Mouse (Mus musculus) testis, postnatal 14 days (tissue): ENCODE measurements at regions not wholly inside any gene's neighbourhood (a gene's known extent, or its start where the extent isn't known, plus 50 kb on each side); places are given as distances from the start of the nearest gene placed in this dataset.

ENCODE experiments used
- DNase-seq: peaks from one replicate; pipeline ENCODE4 v3.0.0; 2021; ENCODE audit warnings: low spot score

GRCm38 (mm10) chr13:85430821-85431220, 141.9 kb upstream of the Rasa1 start:
- no peak for DNase-seq

- DNase-seq: no peak
Observed at GRCm38 (mm10) chr13:85430040-85430439, 141.1 kb upstream of the Rasa1 start.

- DNase-seq: no peak
Observed at GRCm38 (mm10) chr13:85418671-85419070, 129.7 kb upstream of the Rasa1 start.

- DNase-seq: no peak
Observed at GRCm38 (mm10) chr13:85414951-85415350, 126.0 kb upstream of the Rasa1 start.

- DNase-seq: no peak
Observed at GRCm38 (mm10) chr13:85411327-85411726, 122.4 kb upstream of the Rasa1 start.

- no peak for DNase-seq
Observed at GRCm38 (mm10) chr13:85398834-85399233, 109.9 kb upstream of the Rasa1 start.

- DNase-seq: no peak
Observed at GRCm38 (mm10) chr13:85376338-85376998, 87.5 kb upstream of the Rasa1 start.

GRCm38 (mm10) chr13:85359621-85360020, 70.7 kb upstream of the Rasa1 start:
- no peak for DNase-seq

- no peak for DNase-seq
Observed at GRCm38 (mm10) chr13:85359143-85359542, 70.2 kb upstream of the Rasa1 start.

- no peak for DNase-seq
Observed at GRCm38 (mm10) chr13:85352061-85352460, 63.1 kb upstream of the Rasa1 start.
